Mouse (Mus musculus): ENCODE measurements around the gene Zfp39. TPM values are rescaled to one million over a fixed set of nuclear protein-coding genes. Genes with fewer than 3 reads are reported as not detected.

Gene Zfp39
- polyA plus RNA-seq (2017; shearing (Covaris generic)), result 11.0 TPM

DNA sequence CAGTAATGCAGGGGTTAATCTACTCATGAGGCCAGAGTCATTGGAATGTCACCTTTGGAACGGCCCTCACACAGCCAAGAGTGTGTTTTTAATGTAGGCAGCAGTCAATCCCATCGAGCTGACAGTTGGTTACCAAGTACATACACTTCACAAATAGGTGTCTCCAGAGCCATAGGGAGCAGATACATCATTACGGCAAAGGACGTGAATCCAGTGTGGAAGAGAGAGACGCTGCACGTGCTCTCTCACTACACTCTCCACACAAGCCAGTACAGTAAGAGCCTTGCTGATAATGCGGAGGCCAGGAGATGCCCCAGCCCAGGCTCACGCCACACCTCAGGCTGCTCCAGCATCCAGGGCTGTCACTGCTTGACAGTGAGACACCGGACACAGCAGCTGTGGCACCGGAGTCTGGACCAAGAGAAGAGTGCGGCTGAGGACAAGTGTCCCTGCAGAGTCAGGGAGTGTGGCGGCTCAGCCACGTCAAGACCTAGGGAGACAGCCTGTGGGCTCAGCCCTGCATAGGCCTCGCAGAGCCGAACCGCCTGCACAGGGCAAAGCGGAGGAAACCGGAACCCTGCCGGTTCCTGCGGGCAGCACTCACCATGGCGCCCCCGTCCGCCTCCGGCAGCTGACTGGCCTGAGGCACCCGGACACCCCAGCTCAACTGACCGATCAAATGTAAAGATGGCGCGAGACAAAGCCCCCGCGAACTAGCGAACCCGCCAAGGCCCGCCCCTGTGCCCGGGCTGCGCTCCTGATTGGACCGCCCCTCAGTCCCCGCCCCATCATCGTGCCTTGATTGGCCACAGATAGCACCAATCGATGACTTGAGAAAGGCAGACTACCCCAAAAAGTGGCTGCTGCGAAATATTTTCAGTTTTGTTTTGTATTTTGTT, at the start of gene Zfp39:
Gene Zfp39 (minus strand): TSS at position 715 of the 899 bp plus-strand sequence.

DNA sequence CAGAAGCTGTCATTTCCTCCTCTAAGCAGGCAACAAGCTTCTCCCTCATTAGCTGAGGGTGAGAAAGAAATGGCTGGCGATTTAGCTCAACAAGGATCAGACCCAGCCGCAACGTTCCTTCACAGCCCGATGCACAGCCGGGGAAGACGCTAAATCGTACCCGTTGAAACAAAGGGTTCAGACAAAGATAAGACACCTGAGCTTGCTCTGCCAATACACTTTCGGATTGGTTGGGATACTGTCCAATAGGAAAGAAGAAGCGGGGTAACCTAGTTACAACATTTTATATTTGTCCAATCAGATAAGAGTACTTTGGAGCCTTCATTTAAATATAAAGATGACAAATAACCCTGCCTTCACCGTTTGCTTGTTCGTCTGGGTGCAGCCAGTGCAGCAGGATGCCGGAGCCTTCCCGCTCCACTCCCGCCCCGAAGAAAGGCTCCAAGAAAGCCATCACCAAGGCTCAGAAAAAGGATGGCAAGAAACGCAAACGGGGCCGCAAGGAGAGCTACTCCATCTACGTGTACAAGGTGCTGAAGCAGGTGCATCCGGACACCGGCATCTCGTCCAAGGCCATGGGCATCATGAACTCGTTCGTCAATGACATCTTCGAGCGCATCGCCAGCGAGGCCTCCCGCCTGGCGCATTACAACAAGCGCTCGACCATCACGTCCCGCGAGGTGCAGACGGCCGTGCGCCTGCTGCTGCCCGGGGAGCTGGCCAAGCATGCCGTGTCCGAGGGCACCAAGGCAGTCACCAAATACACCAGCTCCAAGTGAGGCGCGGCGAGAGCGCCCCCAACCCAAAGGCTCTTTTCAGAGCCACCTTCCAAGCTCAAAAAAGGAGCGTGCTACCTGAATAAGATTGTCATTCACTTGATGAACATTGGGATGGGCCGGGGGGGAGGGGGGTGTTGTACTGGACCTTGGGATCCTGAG, 44.8 kb upstream of the Zfp39 start, which contains the start of gene Hist3h2ba:
Gene Hist3h2ba (plus strand): TSS at position 379 of the 938 bp plus-strand sequence.

DNA sequence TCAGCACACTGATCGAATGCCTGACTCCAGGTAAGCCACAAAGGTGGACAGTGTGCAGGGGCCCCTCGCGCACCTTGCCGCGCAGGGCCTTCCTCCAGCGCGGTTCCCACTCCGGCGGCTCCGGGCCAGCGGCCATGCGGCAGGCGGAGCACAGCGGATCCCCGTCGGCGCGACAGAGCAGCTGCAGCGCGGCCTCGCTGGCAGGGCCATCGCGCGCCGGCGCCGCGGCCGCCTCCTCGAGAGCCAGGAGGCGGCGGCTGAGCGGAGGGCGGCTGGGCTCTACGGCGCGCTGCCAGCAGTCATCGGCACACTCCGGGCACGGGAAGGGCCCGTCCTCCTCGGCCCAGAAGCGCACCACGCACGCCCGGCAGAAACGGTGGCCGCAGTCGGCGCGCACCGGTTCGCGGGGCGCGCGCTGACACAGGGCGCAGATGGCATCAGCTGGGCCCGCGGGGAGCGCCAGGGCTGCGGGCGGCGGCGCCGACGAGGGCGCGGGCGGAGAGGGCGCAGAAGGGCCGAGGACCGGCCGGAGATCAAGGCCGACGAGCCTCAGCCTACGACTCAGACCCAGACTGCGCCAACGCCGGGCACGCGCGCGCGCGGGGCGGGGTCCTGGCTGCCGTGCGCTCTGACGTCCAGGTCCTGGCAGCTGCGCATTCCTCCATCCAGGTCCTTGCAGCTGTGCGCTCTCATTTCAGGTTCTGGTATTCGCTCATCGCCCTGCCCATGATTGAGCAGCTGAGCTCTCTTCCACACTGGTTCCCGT, 34.5 kb upstream of the Zfp39 start, which contains the start of gene Rnf187:
Gene Rnf187 (minus strand): TSS at position 595 of the 766 bp plus-strand sequence.

DNA sequence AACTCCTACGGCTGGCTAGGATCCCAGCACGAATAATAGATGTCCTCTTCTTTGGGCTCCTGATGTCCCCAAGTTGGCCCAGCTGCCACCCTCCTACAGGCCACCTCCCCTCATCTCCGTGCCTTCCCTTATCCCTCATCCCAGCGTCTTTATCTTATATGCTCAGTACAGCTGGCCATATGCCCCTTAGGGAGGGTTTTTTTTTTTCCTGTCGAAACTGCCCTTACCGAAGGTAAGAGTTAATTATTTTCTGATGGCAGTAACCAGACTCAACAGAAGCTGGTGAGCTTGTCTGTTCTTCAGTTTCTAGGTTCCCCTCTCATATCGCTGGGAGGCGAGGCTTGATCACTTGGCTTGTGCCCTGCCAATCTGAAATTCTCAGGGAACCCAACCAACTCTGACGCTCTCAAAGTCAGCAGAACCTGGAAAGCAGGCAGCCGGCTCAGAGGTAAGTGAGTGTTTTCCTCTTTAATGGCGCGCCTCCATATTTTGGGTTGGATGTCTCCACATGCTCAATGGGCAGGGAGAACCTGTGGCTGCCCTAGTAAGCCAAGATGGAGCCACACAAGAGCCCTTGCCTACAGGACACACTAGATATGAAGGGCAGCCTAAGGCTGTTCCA, 13.8 kb upstream of the Zfp39 start, which contains the start of gene Btnl10:
Gene Btnl10 (plus strand): TSS at position 164 of the 622 bp plus-strand sequence.

DNA sequence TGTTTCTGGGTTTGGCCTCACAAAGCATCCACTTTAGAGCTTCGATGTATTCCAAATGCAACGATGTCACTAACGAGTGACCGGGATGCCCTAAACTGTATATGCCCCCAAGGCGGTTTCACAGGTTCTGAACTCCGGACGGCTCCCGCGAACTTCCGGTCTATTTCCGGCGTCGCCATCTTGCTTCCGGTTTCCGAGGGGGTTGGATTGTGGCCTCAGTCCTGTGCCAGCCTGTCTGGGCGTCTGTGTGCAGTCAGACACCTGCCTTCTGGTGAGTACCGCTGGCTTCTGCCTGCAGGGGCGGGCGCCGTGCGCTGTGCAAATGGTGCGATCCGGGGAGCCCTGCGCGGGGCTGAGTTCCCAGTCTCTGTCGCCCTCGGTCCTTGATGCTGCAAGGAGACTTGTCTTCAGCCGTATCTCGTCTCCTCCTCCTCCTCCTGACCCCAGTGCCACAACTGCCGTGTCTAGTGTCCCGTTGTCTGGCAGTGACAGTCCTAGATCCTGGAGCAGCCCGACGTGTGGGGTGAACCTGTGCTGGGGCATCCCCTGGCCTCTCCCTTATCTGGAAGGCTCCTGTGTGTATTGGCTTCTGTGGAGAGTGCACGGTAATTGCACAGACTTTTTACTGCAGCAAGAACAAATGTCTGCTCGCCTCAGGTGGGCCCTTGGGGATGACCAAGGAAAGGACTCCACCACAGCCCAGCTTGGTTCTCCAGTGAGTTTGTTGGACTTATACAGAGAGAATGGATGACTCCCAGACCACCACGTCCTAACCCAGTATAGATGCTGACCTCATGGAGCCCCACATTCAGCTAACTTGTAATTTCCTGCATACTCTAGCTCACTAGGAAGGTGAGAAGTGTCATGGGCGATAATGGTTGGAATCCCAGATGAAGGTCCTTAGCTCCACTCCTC, 36.7 kb downstream of the Zfp39 start, which contains the start of gene 2810021J22Rik:
Gene 2810021J22Rik (plus strand): TSS at position 178 of the 915 bp plus-strand sequence.

DNA sequence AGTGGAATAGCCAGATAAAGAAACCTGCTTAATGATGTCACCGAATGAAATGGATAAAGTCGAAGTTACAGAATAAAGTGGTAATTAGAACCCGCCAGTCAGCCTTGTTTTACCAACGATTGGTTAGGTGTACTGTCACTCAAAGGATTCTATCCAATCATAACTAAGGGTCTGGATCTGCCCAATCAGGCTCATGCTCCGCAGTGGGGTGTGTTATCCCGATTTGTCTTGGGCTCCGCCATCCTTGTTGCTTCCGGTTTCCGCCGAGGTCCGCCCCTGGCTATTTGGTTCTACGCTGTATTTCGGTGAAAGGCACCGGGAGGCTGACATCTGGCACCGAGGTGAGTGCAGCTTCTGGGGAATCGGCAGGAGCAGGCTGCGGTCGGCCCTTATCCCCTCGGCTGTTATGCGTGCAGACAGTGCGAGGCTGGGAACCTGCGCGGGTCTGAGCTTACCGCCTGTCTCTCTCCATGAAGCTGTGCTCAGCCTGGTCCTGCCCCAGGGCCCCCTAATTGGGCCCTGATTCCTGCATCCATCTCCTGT, 57.0 kb downstream of the Zfp39 start, which contains the start of gene Gm12258:
Gene Gm12258 (plus strand): TSS at position 240 of the 543 bp plus-strand sequence.

DNA sequence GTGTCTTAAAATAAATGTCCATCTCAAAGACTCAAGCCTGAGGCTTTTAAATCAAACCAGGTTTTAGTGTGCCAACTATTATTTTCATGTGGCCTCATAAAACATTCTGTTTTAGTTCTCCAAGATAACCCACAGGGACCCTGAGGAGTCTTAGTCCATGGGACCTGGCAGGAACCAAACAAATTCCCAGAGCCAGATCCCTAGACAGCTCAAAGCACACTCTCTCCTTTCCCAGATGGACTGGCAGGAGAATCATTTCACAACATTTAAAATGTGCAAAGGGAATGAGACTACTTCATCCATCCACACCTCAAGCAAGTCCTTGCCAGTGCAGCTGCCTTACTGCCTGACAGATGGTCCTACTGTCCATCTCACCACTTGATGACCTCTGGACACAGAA, 65.1 kb downstream of the Zfp39 start, which contains the start of gene Olfr311:
Gene Olfr311 (plus strand): TSS at position 301 of the 400 bp plus-strand sequence.

Other genes starting within 250 kb of the Zfp39 start
- not detected for gene Olfr322, start 245.4 kb downstream of the Zfp39 start, polyA plus RNA-seq (2017; shearing (Covaris generic))
- gene Olfr320, start 223.1 kb downstream of the Zfp39 start, polyA plus RNA-seq (2017; shearing (Covaris generic)), result not detected
- gene Olfr319, start 205.1 kb downstream of the Zfp39 start, polyA plus RNA-seq (2017; shearing (Covaris generic)), result not detected
- not detected for gene Olfr318, start 180.2 kb downstream of the Zfp39 start, polyA plus RNA-seq (2017; shearing (Covaris generic))
- gene Olfr317, start 165.0 kb downstream of the Zfp39 start, polyA plus RNA-seq (2017; shearing (Covaris generic)), result not detected
- gene Olfr316, start 151.5 kb downstream of the Zfp39 start, polyA plus RNA-seq (2017; shearing (Covaris generic)), result not detected
- gene Olfr315, start 131.0 kb downstream of the Zfp39 start, polyA plus RNA-seq (2017; shearing (Covaris generic)), result not detected
- gene Olfr314, start 121.3 kb downstream of the Zfp39 start, polyA plus RNA-seq (2017; shearing (Covaris generic)), result not detected
- gene Fam183b, start 102.3 kb downstream of the Zfp39 start, polyA plus RNA-seq (2017; shearing (Covaris generic)), result 0.66 TPM
- gene Olfr313, start 89.2 kb downstream of the Zfp39 start, polyA plus RNA-seq (2017; shearing (Covaris generic)), result not detected
- gene Olfr312, start 75.0 kb downstream of the Zfp39 start, polyA plus RNA-seq (2017; shearing (Covaris generic)), result not detected
- not detected for gene Olfr311, start 65.0 kb downstream of the Zfp39 start, polyA plus RNA-seq (2017; shearing (Covaris generic))
- gene Gm12258, start 57.1 kb downstream of the Zfp39 start, polyA plus RNA-seq (2017; shearing (Covaris generic)), result 10.4 TPM
- 11.1 TPM for gene 2810021J22Rik, start 37.0 kb downstream of the Zfp39 start, polyA plus RNA-seq (2017; shearing (Covaris generic))
- gene Btnl10, start 13.7 kb upstream of the Zfp39 start, polyA plus RNA-seq (2017; shearing (Covaris generic)), result not detected
- 302 TPM for gene Rnf187, start 34.7 kb upstream of the Zfp39 start, polyA plus RNA-seq (2017; shearing (Covaris generic))
- 22.4 TPM for gene Hist3h2ba, start 44.7 kb upstream of the Zfp39 start, polyA plus RNA-seq (2017; shearing (Covaris generic))
- 20.4 TPM for gene Hist3h2a, start 50.5 kb upstream of the Zfp39 start, polyA plus RNA-seq (2017; shearing (Covaris generic))
- gene Trim17, start 50.5 kb upstream of the Zfp39 start, polyA plus RNA-seq (2017; shearing (Covaris generic)), result 0.34 TPM
- 55.0 TPM for gene Trim11, start 73.9 kb upstream of the Zfp39 start, polyA plus RNA-seq (2017; shearing (Covaris generic))
- gene Obscn, start 232.2 kb upstream of the Zfp39 start, polyA plus RNA-seq (2017; shearing (Covaris generic)), result 0.04 TPM